Mouse (Mus musculus): ENCODE data around the gene Pim1.

The Pim1 gene

GRCm38 (mm10) chr17:29465405-29466010 lies 25.0 kb upstream of the Pim1 start:
- DNase-seq (ENCODE audit: low spot score): no peak

- no peak for DNase-seq (ENCODE audit: low spot score)
These were observed 23.5 kb upstream of the Pim1 start for GRCm38 (mm10) chr17:29467030-29467429.

- no peak for DNase-seq (ENCODE audit: low spot score)
These were observed 17.1 kb upstream of the Pim1 start for GRCm38 (mm10) chr17:29473466-29473865.

- no peak for DNase-seq (ENCODE audit: low spot score)
These were observed 16.5 kb upstream of the Pim1 start for GRCm38 (mm10) chr17:29474036-29474435.

GRCm38 (mm10) chr17:29475142-29475541 lies 15.4 kb upstream of the Pim1 start:
- DNase-seq (ENCODE audit: low spot score): no peak

- no peak for DNase-seq (ENCODE audit: low spot score)
These were observed 14.1 kb upstream of the Pim1 start for GRCm38 (mm10) chr17:29476461-29476860.

- no peak for DNase-seq (ENCODE audit: low spot score)
These were observed 13.2 kb upstream of the Pim1 start for GRCm38 (mm10) chr17:29477357-29477756.

GRCm38 (mm10) chr17:29478271-29478670 lies 12.3 kb upstream of the Pim1 start:
- DNase-seq (ENCODE audit: low spot score): no peak

GRCm38 (mm10) chr17:29480256-29480655 lies 10.3 kb upstream of the Pim1 start:
- DNase-seq (ENCODE audit: low spot score): no peak

- no peak for DNase-seq (ENCODE audit: low spot score)
These were observed 7.9 kb upstream of the Pim1 start for GRCm38 (mm10) chr17:29482632-29483031.

GRCm38 (mm10) chr17:29483282-29483681 lies 7.3 kb upstream of the Pim1 start:
- no peak for DNase-seq (ENCODE audit: low spot score)

- no peak for DNase-seq (ENCODE audit: low spot score)
These were observed 6.1 kb upstream of the Pim1 start for GRCm38 (mm10) chr17:29484431-29484830.

GRCm38 (mm10) chr17:29485336-29486233 lies 5.0 kb upstream of the Pim1 start:
- no peak for DNase-seq (ENCODE audit: low spot score)

- DNase-seq (ENCODE audit: low spot score): no peak
These were observed 2.1 kb upstream of the Pim1 start for GRCm38 (mm10) chr17:29488257-29488977.

GRCm38 (mm10) chr17:29488978-29489970 lies 1.3 kb upstream of the Pim1 start:
- no peak for DNase-seq (ENCODE audit: low spot score)

GRCm38 (mm10) chr17:29489971-29490712 lies 411 bp upstream of the Pim1 start:
- DNase-seq (ENCODE audit: low spot score): peak; percentile 65

- no peak for DNase-seq (ENCODE audit: low spot score)
These were observed 1.2 kb downstream of the Pim1 start for GRCm38 (mm10) chr17:29491591-29492268.

GRCm38 (mm10) chr17:29492269-29493191 lies 2.0 kb downstream of the Pim1 start:
- DNase-seq (ENCODE audit: low spot score): no peak

GRCm38 (mm10) chr17:29493461-29493980 lies 3.0 kb downstream of the Pim1 start:
- DNase-seq (ENCODE audit: low spot score): no peak
